Mouse (Mus musculus) heart, embryonic 16.5 days (tissue): Measurements from ENCODE around the gene Sppl2a. TPM values are rescaled to one million over a fixed set of nuclear protein-coding genes. Genes with fewer than 3 reads are reported as not detected.
A peak's percentile ranks its signal among the peaks of the same experiment; 100 is the strongest.

Source experiments
- ATAC-seq: fragments of 200-750 bp; cut with Nextera tagmentation; replicated peaks from 2 replicates; pipeline ENCODE4 v1.8.0; 2017; ENCODE audit warnings: moderate number of reproducible peaks; ENCODE audit not compliant: insufficient read depth, low FRiP score; ENCODE audit errors: extremely low read depth
- H3K27ac ChIP-seq: fragments of 300-500 bp; sonication (generic); 2 replicates; pipeline ENCODE4 v1.5.1; 2014; ENCODE audit warnings: mild to moderate bottlenecking, low read length, control low read depth, moderate library complexity
- H3K27me3 ChIP-seq: fragments of 300-500 bp; sonication (generic); 2 replicates; pipeline ENCODE4 v1.6.1; 2014; ENCODE audit warnings: low read length, mixed read lengths; ENCODE audit not compliant: control insufficient read depth, insufficient read depth
- H3K36me3 ChIP-seq: fragments of 300-500 bp; sonication (generic); 2 replicates; pipeline ENCODE4 v1.6.1; 2014; ENCODE audit not compliant: control insufficient read depth, insufficient read depth
- H3K4me1 ChIP-seq: fragments of 300-500 bp; sonication (generic); 2 replicates; pipeline ENCODE4 v1.6.1; 2014; ENCODE audit warnings: low read length, mixed read lengths; ENCODE audit not compliant: control insufficient read depth, insufficient read depth
- H3K4me2 ChIP-seq: fragments of 300-500 bp; sonication (generic); 2 replicates; pipeline ENCODE4 v1.6.1; 2014; ENCODE audit warnings: low read depth, mild to moderate bottlenecking, control low read depth, low read length
- H3K4me3 ChIP-seq: fragments of 300-500 bp; sonication (generic); 2 replicates; pipeline ENCODE4 v1.5.1; 2014; ENCODE audit warnings: mild to moderate bottlenecking, control low read depth, low read length
- H3K9ac ChIP-seq: fragments of 300-500 bp; sonication (generic); 2 replicates; pipeline ENCODE4 v1.6.1; 2014; ENCODE audit warnings: low read length, control low read depth
- H3K9me3 ChIP-seq: fragments of 300-500 bp; sonication (generic); replicated peaks from 2 replicates; pipeline ENCODE4 v1.6.1; 2016; ENCODE audit warnings: low read length; ENCODE audit not compliant: control insufficient read depth
- WGBS: fragments of 180-500 bp; shearing (Covaris S2); extraction: QIAGEN DNeasy Blood & Tissue Kit; methylation state at CpG from one replicate; pipeline ENCODE4 v1.1.7; 2014; 5-methylcytosine and 5-hydroxymethylcytosine counted together
- polyA plus RNA-seq: library from polyadenylated mRNA; unstranded; fragments of >200 nt; fragmentation: Nextera tagmentation; extraction: Ambion mirVana; gene quantifications from 2 replicates; pipeline ENCODE4 v1.2.1, GENCODE M21; 2015

Gene Sppl2a
- polyA plus RNA-seq, 1 experiment from 2014 or later, result 43.6 TPM

DNA sequence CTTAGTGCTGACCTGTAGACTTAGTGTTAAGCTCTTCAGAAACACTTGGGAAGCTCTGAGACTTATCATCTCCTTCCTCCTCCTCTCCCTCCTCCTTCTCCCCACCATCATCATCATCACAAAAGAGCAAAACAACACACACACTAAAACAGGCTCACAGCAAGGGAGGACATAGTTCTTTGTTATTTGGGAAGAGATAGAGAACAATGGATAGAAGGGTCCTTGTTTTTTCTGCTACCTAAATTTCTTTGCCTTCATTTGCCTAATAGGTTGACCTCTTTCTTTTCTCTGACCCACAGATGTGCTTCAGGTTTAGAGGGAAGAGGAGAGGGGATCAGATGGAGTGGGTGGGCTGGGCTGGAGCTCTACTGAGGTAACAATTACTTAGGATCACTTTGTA is 14.6 kb upstream of the Sppl2a start:
- Histone ChIP-seq H3K9ac (no peak overlapping the region), H3K4me2 (no peak overlapping the region), H3K36me3 (no peaks in the 10 kb centered on the region), H3K9me3 (no peaks in the 10 kb centered on the region), H3K27me3 (no peaks in the 10 kb centered on the region), H3K4me3 (no peak overlapping the region), H3K4me1 (peaks cover 5% of the 10 kb centered on the region; the same call in 1 of the 2 replicates), H3K27ac (no peak overlapping the region)
- no peak for ATAC-seq

DNA sequence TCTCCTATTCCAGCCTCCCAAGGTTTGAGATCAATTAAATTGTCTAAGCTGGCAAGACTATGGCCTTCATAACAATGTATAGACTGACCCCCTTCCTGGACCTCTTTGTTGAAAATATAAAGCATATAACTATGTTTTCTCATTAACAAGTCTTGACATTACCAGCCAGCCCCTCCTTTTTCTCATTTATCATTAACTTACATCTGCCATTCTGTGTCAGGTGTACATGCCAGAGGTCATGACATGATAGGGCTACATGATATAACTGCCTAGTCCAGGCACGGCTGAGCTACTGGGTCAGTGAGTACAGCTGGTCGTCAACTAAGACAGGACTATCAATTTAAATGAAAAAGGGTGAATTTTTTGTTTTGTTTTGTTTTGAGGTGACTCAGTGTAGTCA is 10.2 kb upstream of the Sppl2a start:
- Histone ChIP-seq H3K27ac (no peak overlapping the region), H3K4me1 (no peaks in the 10 kb centered on the region), H3K4me2 (no peak overlapping the region), H3K9me3 (no peaks in the 10 kb centered on the region), H3K4me3 (no peak overlapping the region), H3K27me3 (no peaks in the 10 kb centered on the region), H3K36me3 (no peaks in the 10 kb centered on the region), H3K9ac (no peak overlapping the region)
- ATAC-seq, result no peak
- WGBS, result 79% methylated on average over 2 of the region's 2 CpGs

DNA sequence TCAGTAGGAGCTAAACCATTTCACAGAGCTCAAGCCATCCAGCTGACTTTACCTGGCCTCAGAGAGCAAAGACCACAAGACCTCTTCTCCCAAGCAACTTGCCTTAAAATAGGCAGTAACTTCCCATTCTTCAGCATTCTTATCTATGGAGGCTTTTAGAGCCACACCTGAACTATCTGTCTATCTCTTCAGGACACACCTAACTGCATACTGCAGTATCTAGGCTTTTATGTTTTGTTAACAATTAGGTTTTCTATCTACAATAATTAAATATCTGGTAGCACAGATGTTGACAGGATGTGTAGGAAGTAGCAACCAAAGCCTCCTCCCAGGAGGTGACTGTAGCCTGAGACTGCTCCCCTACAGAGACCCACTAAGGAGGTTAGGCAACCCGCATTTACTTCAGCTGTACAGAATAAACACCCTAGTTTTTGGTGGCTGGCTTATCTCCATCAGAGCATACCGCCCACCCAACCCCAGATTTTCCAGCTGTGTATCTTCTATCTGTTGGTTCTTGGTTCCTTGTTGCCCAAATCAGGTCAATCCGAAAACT is 7.4 kb upstream of the Sppl2a start:
- H3K9ac ChIP-seq, result no peak overlapping the region
- no peak overlapping the region for H3K4me3 ChIP-seq
- H3K27me3 ChIP-seq, result no peaks in the 10 kb centered on the region
- no peaks in the 10 kb centered on the region for H3K36me3 ChIP-seq
- no peak overlapping the region for H3K4me2 ChIP-seq
- WGBS, result 68% methylated on average over 3 of the region's 3 CpGs
- ATAC-seq, result no peak
- H3K4me1 ChIP-seq, result no peaks in the 10 kb centered on the region
- H3K27ac ChIP-seq, result no peak overlapping the region
- H3K9me3 ChIP-seq, result no peaks in the 10 kb centered on the region

- Histone ChIP-seq H3K4me3 (no peak overlapping the region), H3K9me3 (no peaks in the 10 kb centered on the region), H3K4me1 (peaks cover 3% of the 10 kb centered on the region; the same call in 1 of the 2 replicates), H3K4me2 (no peak overlapping the region), H3K36me3 (no peaks in the 10 kb centered on the region), H3K27ac (no peak overlapping the region), H3K9ac (no peak overlapping the region), H3K27me3 (no peaks in the 10 kb centered on the region)
- WGBS, result 44% methylated on average over 6 of the region's 6 CpGs
- no peak for ATAC-seq
These were observed 5.0 kb upstream of the Sppl2a start for GRCm38 (mm10) chr2:126938069-126938468.

- H3K27me3 ChIP-seq, result no peaks in the 10 kb centered on the region
- no peaks in the 10 kb centered on the region for H3K36me3 ChIP-seq
- no peak for ATAC-seq
- H3K9me3 ChIP-seq, result no peaks in the 10 kb centered on the region
- H3K27ac ChIP-seq, result peak overlapping the region; percentile 99
- H3K4me1 ChIP-seq, result peaks cover 10% of the 10 kb centered on the region; the same call in 1 of the 2 replicates
- H3K9ac ChIP-seq, result no peak overlapping the region
- H3K4me3 ChIP-seq, result no peak overlapping the region
- peak overlapping the region; percentile 79 for H3K4me2 ChIP-seq
These were observed 886 bp upstream of the Sppl2a start for GRCm38 (mm10) chr2:126933921-126934320.

GRCm38 (mm10) chr2:126932261-126932896 is 656 bp downstream of the Sppl2a start:
- H3K36me3 ChIP-seq, result peaks cover under 1% of the 10 kb centered on the region; the same call in 1 of the 2 replicates
- H3K27ac ChIP-seq, result peak overlapping the region; percentile 99
- H3K4me2 ChIP-seq, result peak overlapping the region; percentile 79
- ATAC-seq, result peak; percentile 8; the same call in 1 of the 2 replicates
- 3% methylated on average over 14 of the region's 15 CpGs for WGBS
- peak overlapping the region; percentile 68 for H3K4me3 ChIP-seq
- H3K4me1 ChIP-seq, result peaks cover 10% of the 10 kb centered on the region; the same call in 1 of the 2 replicates
- H3K27me3 ChIP-seq, result no peaks in the 10 kb centered on the region
- H3K9me3 ChIP-seq, result no peaks in the 10 kb centered on the region
- peak overlapping the region; percentile 94 for H3K9ac ChIP-seq

DNA sequence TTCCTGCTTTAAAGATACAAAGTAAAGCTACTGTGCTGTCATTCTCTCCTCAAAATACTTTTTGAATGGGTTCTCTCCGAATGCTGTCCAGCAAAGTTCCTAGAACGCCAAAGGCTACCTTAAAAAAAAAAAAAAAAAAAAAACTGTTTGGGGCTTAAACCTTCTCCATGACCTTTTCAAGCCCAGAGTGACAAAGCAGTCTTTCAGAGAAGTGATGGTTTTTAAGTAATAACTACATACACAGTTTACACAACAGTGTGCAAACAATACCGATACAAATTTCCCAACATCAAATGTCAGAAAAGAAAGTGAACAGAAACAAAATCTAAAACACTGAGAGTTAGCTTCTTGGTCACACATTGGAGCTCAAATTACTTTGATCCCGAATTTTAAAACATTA is 1.3 kb downstream of the Sppl2a start:
- ATAC-seq, result no peak
- no peak overlapping the region; the same call in 1 of the 2 replicates for H3K27ac ChIP-seq
- no peaks in the 10 kb centered on the region for H3K9me3 ChIP-seq
- 46% methylated on average over 4 of the region's 4 CpGs for WGBS
- peak overlapping the region; percentile 25; the same call in 1 of the 2 replicates for H3K9ac ChIP-seq
- H3K4me3 ChIP-seq, result no peak overlapping the region
- no peaks in the 10 kb centered on the region for H3K27me3 ChIP-seq
- H3K36me3 ChIP-seq, result peaks cover 2% of the 10 kb centered on the region; the same call in 1 of the 2 replicates
- peaks cover 10% of the 10 kb centered on the region; the same call in 1 of the 2 replicates for H3K4me1 ChIP-seq
- H3K4me2 ChIP-seq, result peak overlapping the region; percentile 79; the same call in 1 of the 2 replicates

GRCm38 (mm10) chr2:126928681-126929080 is 4.4 kb downstream of the Sppl2a start:
- ATAC-seq, result no peak
- H3K9ac ChIP-seq, result no peak overlapping the region
- no peak overlapping the region for H3K27ac ChIP-seq
- H3K4me3 ChIP-seq, result no peak overlapping the region
- peaks cover 9% of the 10 kb centered on the region for H3K36me3 ChIP-seq
- no peaks in the 10 kb centered on the region for H3K9me3 ChIP-seq
- H3K4me2 ChIP-seq, result no peak overlapping the region
- H3K4me1 ChIP-seq, result peaks cover 9% of the 10 kb centered on the region; the same call in 1 of the 2 replicates
- H3K27me3 ChIP-seq, result no peaks in the 10 kb centered on the region
- 83% methylated on average over 6 of the region's 6 CpGs for WGBS

DNA sequence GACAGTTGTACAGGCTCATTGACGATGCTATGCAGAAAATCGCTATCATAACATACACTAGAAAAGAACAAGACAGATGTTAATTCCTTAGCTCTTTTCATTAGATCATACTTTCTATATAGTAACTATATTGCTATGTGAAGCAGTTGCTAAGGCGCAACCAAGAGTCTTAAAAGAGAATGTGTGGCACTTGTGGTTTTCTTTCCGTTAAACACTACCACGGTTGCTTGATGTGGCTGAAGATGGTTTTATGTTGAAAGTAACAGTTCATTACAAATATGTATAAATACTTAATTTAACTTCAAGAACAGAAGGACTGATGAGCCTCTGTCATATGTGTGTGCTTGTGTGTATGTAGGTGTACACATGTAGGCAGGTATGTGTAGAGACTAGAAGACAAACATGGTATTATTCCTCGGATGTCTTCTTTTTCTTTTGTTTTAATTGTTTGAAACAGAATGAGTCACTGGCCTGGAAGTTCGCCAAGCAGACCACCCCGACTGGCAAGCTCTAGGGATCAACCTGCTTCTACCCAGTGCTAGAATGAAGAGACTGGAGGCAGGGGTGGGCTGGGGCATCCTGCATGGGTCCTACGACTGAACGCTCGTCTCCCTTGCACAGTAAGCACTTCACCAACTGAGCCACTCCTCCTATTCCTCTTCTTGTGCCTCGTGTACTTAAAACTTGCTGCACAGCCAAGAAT is 12.5 kb downstream of the Sppl2a start:
- Histone ChIP-seq H3K27me3 (no peaks in the 10 kb centered on the region), H3K4me2 (no peak overlapping the region), H3K9ac (no peak overlapping the region), H3K4me3 (no peak overlapping the region), H3K4me1 (no peaks in the 10 kb centered on the region), H3K36me3 (peaks cover 17% of the 10 kb centered on the region), H3K27ac (no peak overlapping the region), H3K9me3 (no peaks in the 10 kb centered on the region)
- no peak for ATAC-seq
- 79% methylated on average over 12 of the region's 12 CpGs for WGBS
